Mouse (Mus musculus): ENCODE results near the gene Wnt9b. TPM values are rescaled to one million over a fixed set of nuclear protein-coding genes. Genes with fewer than 3 reads are reported as not detected.

The Wnt9b gene
- total RNA-seq, 2 experiments from 2014 or later, result not detected

GRCm38 (mm10) chr11:103688271-103688979 is 61.2 kb downstream of the Wnt9b start:
- ATAC-seq (replicated peaks; ENCODE audit: poor library complexity, severe bottlenecking), result peak; percentile 64

- ATAC-seq (replicated peaks; ENCODE audit: poor library complexity, severe bottlenecking), result peak; percentile 21
Observed at GRCm38 (mm10) chr11:103686706-103687105, 62.9 kb downstream of the Wnt9b start.

GRCm38 (mm10) chr11:103685261-103685736 is 64.3 kb downstream of the Wnt9b start:
- peak; percentile 76 for ATAC-seq (replicated peaks; ENCODE audit: poor library complexity, severe bottlenecking)

- no peak for ATAC-seq (replicated peaks; ENCODE audit: poor library complexity, severe bottlenecking)
Observed at GRCm38 (mm10) chr11:103683667-103684334, 65.8 kb downstream of the Wnt9b start.

Other genes with a start within 250 kb of the Wnt9b start
- not detected in 2 replicates for gene Lrrc37a, start 245.2 kb downstream of the Wnt9b start, total RNA-seq (2014; fragmentation: Nextera tagmentation)
- not detected in 2 replicates for gene Lrrc37a, start 245.2 kb downstream of the Wnt9b start, total RNA-seq (2017)
- not detected in 2 replicates for gene Gm884, start 128.7 kb downstream of the Wnt9b start, total RNA-seq (2014; fragmentation: Nextera tagmentation)
- gene Gm884, start 128.7 kb downstream of the Wnt9b start, total RNA-seq (2017), result not detected in 2 replicates
- not detected in 2 replicates for gene Lyzl6, start 110.9 kb downstream of the Wnt9b start, total RNA-seq (2014; fragmentation: Nextera tagmentation)
- gene Lyzl6, start 110.9 kb downstream of the Wnt9b start, total RNA-seq (2017), result not detected in 2 replicates
- not detected in 2 replicates for gene Rprml, start 100.3 kb downstream of the Wnt9b start, total RNA-seq (2014; fragmentation: Nextera tagmentation)
- not detected in 2 replicates for gene Rprml, start 100.3 kb downstream of the Wnt9b start, total RNA-seq (2017)
- 48.8 and 57.1 TPM in 2 replicates for gene Gosr2, start 51.9 kb downstream of the Wnt9b start, total RNA-seq (2014; fragmentation: Nextera tagmentation)
- gene Gosr2, start 51.9 kb downstream of the Wnt9b start, total RNA-seq (2017), result 46.3 and 51.3 TPM in 2 replicates
- not detected in 2 replicates for gene Wnt3, start 24.3 kb upstream of the Wnt9b start, total RNA-seq (2014; fragmentation: Nextera tagmentation)
- gene Wnt3, start 24.3 kb upstream of the Wnt9b start, total RNA-seq (2017), result not detected in 2 replicates
- gene Nsf, start 204.2 kb upstream of the Wnt9b start, total RNA-seq (2014; fragmentation: Nextera tagmentation), result 27.6 and 54.7 TPM in 2 replicates
- 26.6 and 32.9 TPM in 2 replicates for gene Nsf, start 204.2 kb upstream of the Wnt9b start, total RNA-seq (2017)
- 17.3 and 20.9 TPM in 2 replicates for gene Arf2, start 216.9 kb upstream of the Wnt9b start, total RNA-seq (2014; fragmentation: Nextera tagmentation)
- 30.2 and 38.9 TPM in 2 replicates for gene Arf2, start 216.9 kb upstream of the Wnt9b start, total RNA-seq (2017)

Data from granulocyte monocyte progenitor cell, adult 5-6 weeks (primary cell).